Mouse (Mus musculus): ENCODE measurements around the gene Adra1b. TPM values are rescaled to one million over a fixed set of nuclear protein-coding genes. Genes with fewer than 3 reads are reported as not detected.

The Adra1b gene
- polyA plus RNA-seq, 1 experiment from 2014 or later, result 0.98 TPM

GRCm38 (mm10) chr11:43927133-43927815, 26.3 kb upstream of the Adra1b start:
- peak; percentile 51; the same call in 1 of the 2 replicates for ATAC-seq (ENCODE audit: insufficient number of reproducible peaks, low FRiP score, low TSS enrichment, low read depth)
- no peak overlapping the region for H3K9ac ChIP-seq
- no peak overlapping the region for H3K27ac ChIP-seq (replicated peaks)
- no peaks in the 10 kb centered on the region for H3K36me3 ChIP-seq
- H3K9me3 ChIP-seq (replicated peaks), result no peaks in the 10 kb centered on the region
- no peaks in the 10 kb centered on the region for H3K4me1 ChIP-seq
- no peak overlapping the region for H3K4me3 ChIP-seq (replicated peaks)
- no peak overlapping the region for H3K4me2 ChIP-seq (replicated peaks)
- WGBS, result 69% methylated on average over 8 of the region's 8 CpGs
- no peaks in the 10 kb centered on the region for H3K27me3 ChIP-seq

GRCm38 (mm10) chr11:43926163-43926562, 25.2 kb upstream of the Adra1b start:
- H3K4me1 ChIP-seq, result no peaks in the 10 kb centered on the region
- WGBS, result 44% methylated on average over 6 of the region's 6 CpGs
- no peak overlapping the region for H3K4me3 ChIP-seq (replicated peaks)
- no peak for ATAC-seq (ENCODE audit: insufficient number of reproducible peaks, low FRiP score, low TSS enrichment, low read depth)
- no peak overlapping the region for H3K27ac ChIP-seq (replicated peaks)
- no peaks in the 10 kb centered on the region for H3K36me3 ChIP-seq
- no peak overlapping the region for H3K9ac ChIP-seq
- H3K9me3 ChIP-seq (replicated peaks), result no peaks in the 10 kb centered on the region
- H3K27me3 ChIP-seq, result no peaks in the 10 kb centered on the region
- no peak overlapping the region for H3K4me2 ChIP-seq (replicated peaks)

- Histone ChIP-seq H3K27ac (replicated peaks) (no peak overlapping the region), H3K9ac (no peak overlapping the region), H3K4me1 (no peaks in the 10 kb centered on the region), H3K36me3 (no peaks in the 10 kb centered on the region), H3K27me3 (no peaks in the 10 kb centered on the region), H3K4me3 (replicated peaks) (no peak overlapping the region), H3K4me2 (replicated peaks) (no peak overlapping the region), H3K9me3 (replicated peaks) (no peaks in the 10 kb centered on the region)
- no peak for ATAC-seq (ENCODE audit: insufficient number of reproducible peaks, low FRiP score, low TSS enrichment, low read depth)
- WGBS, result 42% methylated on average over 6 of the region's 6 CpGs
Observed at GRCm38 (mm10) chr11:43925584-43925983, 24.6 kb upstream of the Adra1b start.

- ATAC-seq (ENCODE audit: insufficient number of reproducible peaks, low FRiP score, low TSS enrichment, low read depth), result no peak
- Histone ChIP-seq H3K36me3 (no peaks in the 10 kb centered on the region), H3K27ac (replicated peaks) (no peak overlapping the region), H3K4me2 (replicated peaks) (no peak overlapping the region), H3K4me3 (replicated peaks) (no peak overlapping the region), H3K9ac (no peak overlapping the region), H3K9me3 (replicated peaks) (no peaks in the 10 kb centered on the region), H3K4me1 (no peaks in the 10 kb centered on the region), H3K27me3 (no peaks in the 10 kb centered on the region)
- WGBS, result 67% methylated on average over 2 of the region's 2 CpGs
Observed at GRCm38 (mm10) chr11:43921701-43922100, 20.7 kb upstream of the Adra1b start.

- Histone ChIP-seq H3K9ac (no peak overlapping the region), H3K27me3 (no peaks in the 10 kb centered on the region), H3K27ac (replicated peaks) (no peak overlapping the region), H3K9me3 (replicated peaks) (no peaks in the 10 kb centered on the region), H3K4me1 (no peaks in the 10 kb centered on the region), H3K4me2 (replicated peaks) (no peak overlapping the region), H3K36me3 (no peaks in the 10 kb centered on the region), H3K4me3 (replicated peaks) (no peak overlapping the region)
- WGBS, result 60% methylated on average over 7 of the region's 7 CpGs
- no peak for ATAC-seq (ENCODE audit: insufficient number of reproducible peaks, low FRiP score, low TSS enrichment, low read depth)
Observed at GRCm38 (mm10) chr11:43919492-43920055, 18.6 kb upstream of the Adra1b start.

GRCm38 (mm10) chr11:43914552-43915447, 13.8 kb upstream of the Adra1b start:
- Histone ChIP-seq H3K9me3 (replicated peaks) (no peaks in the 10 kb centered on the region), H3K27ac (replicated peaks) (no peak overlapping the region), H3K4me1 (no peaks in the 10 kb centered on the region), H3K4me2 (replicated peaks) (no peak overlapping the region), H3K9ac (no peak overlapping the region), H3K36me3 (no peaks in the 10 kb centered on the region), H3K4me3 (replicated peaks) (no peak overlapping the region), H3K27me3 (no peaks in the 10 kb centered on the region)
- ATAC-seq (ENCODE audit: insufficient number of reproducible peaks, low FRiP score, low TSS enrichment, low read depth), result peak; percentile 53
- 42% methylated on average over 12 of the region's 12 CpGs for WGBS

GRCm38 (mm10) chr11:43912136-43912888, 11.3 kb upstream of the Adra1b start:
- H3K4me2 ChIP-seq (replicated peaks), result no peak overlapping the region
- no peak for ATAC-seq (ENCODE audit: insufficient number of reproducible peaks, low FRiP score, low TSS enrichment, low read depth)
- 86% methylated on average over 16 of the region's 16 CpGs for WGBS
- H3K4me3 ChIP-seq (replicated peaks), result no peak overlapping the region
- no peaks in the 10 kb centered on the region for H3K36me3 ChIP-seq
- no peak overlapping the region for H3K27ac ChIP-seq (replicated peaks)
- no peaks in the 10 kb centered on the region for H3K4me1 ChIP-seq
- no peaks in the 10 kb centered on the region for H3K27me3 ChIP-seq
- no peaks in the 10 kb centered on the region for H3K9me3 ChIP-seq (replicated peaks)
- H3K9ac ChIP-seq, result no peak overlapping the region

- Histone ChIP-seq H3K4me2 (replicated peaks) (no peak overlapping the region), H3K4me3 (replicated peaks) (no peak overlapping the region), H3K9me3 (replicated peaks) (no peaks in the 10 kb centered on the region), H3K36me3 (no peaks in the 10 kb centered on the region), H3K9ac (no peak overlapping the region), H3K27me3 (no peaks in the 10 kb centered on the region), H3K4me1 (no peaks in the 10 kb centered on the region), H3K27ac (replicated peaks) (no peak overlapping the region)
- 69% methylated on average over 6 of the region's 6 CpGs for WGBS
- no peak for ATAC-seq (ENCODE audit: insufficient number of reproducible peaks, low FRiP score, low TSS enrichment, low read depth)
Observed at GRCm38 (mm10) chr11:43911646-43912045, 10.6 kb upstream of the Adra1b start.

- WGBS, result 74% methylated on average over 10 of the region's 10 CpGs
- Histone ChIP-seq H3K27ac (replicated peaks) (no peak overlapping the region), H3K4me1 (no peaks in the 10 kb centered on the region), H3K36me3 (no peaks in the 10 kb centered on the region), H3K27me3 (no peaks in the 10 kb centered on the region), H3K4me2 (replicated peaks) (no peak overlapping the region), H3K4me3 (replicated peaks) (no peak overlapping the region), H3K9me3 (replicated peaks) (no peaks in the 10 kb centered on the region), H3K9ac (no peak overlapping the region)
- ATAC-seq (ENCODE audit: insufficient number of reproducible peaks, low FRiP score, low TSS enrichment, low read depth), result no peak
Observed at GRCm38 (mm10) chr11:43903351-43903750, 2.3 kb upstream of the Adra1b start.

- ATAC-seq (ENCODE audit: insufficient number of reproducible peaks, low FRiP score, low TSS enrichment, low read depth), result no peak
- no peak overlapping the region for H3K9ac ChIP-seq
Observed at GRCm38 (mm10) chr11:43899696-43900095, 1.3 kb downstream of the Adra1b start.

GRCm38 (mm10) chr11:43895323-43895722, 5.7 kb downstream of the Adra1b start:
- Histone ChIP-seq H3K9ac (no peak overlapping the region), H3K27me3 (no peaks in the 10 kb centered on the region), H3K4me1 (no peaks in the 10 kb centered on the region), H3K9me3 (replicated peaks) (no peaks in the 10 kb centered on the region), H3K4me2 (replicated peaks) (no peak overlapping the region), H3K27ac (replicated peaks) (no peak overlapping the region), H3K36me3 (no peaks in the 10 kb centered on the region), H3K4me3 (replicated peaks) (no peak overlapping the region)
- 65% methylated on average over 2 of the region's 2 CpGs for WGBS
- no peak for ATAC-seq (ENCODE audit: insufficient number of reproducible peaks, low FRiP score, low TSS enrichment, low read depth)

More at GRCm38 (mm10) chr11:43899696-43900095, 1.3 kb downstream of the Adra1b start:
- Histone ChIP-seq H3K4me1 (no peaks in the 10 kb centered on the region), H3K9me3 (replicated peaks) (no peaks in the 10 kb centered on the region), H3K27me3 (no peaks in the 10 kb centered on the region), H3K4me2 (replicated peaks) (no peak overlapping the region), H3K27ac (replicated peaks) (no peak overlapping the region), H3K36me3 (no peaks in the 10 kb centered on the region), H3K4me3 (replicated peaks) (no peak overlapping the region)
- WGBS, result 87% methylated on average over 2 of the region's 2 CpGs

All from embryonic facial prominence, embryonic 15.5 days (tissue).